Mouse (Mus musculus): ENCODE measurements around the gene Fbxo22. TPM values are rescaled to one million over a fixed set of nuclear protein-coding genes. Genes with fewer than 3 reads are reported as not detected.
A peak's percentile ranks its signal among the peaks of the same experiment; 100 is the strongest.
"Not testable (repeated sequence)": the region's sequence is repeated elsewhere in the genome, so short reads cannot be mapped to it uniquely, and the experiment has no call there.

Gene Fbxo22
- polyA plus RNA-seq, 1 experiment = 11.4 TPM

GRCm38 (mm10) chr9:55233076-55233475 lies 24.4 kb downstream of the Fbxo22 start:
- 38% methylated on average over 11 of the region's 11 CpGs for WGBS
- DNase-seq (ENCODE audit: low read depth, low spot score) = not testable (repeated sequence)

- 48% methylated on average over 13 of the region's 13 CpGs for WGBS
- no peak for DNase-seq (ENCODE audit: low read depth, low spot score)
These were observed 27.8 kb downstream of the Fbxo22 start for GRCm38 (mm10) chr9:55236235-55237165.

- WGBS = 83% methylated on average over 5 of the region's 5 CpGs
- no peak for DNase-seq (ENCODE audit: low read depth, low spot score)
These were observed 32.1 kb downstream of the Fbxo22 start for GRCm38 (mm10) chr9:55240852-55241251.

- no peak for DNase-seq (ENCODE audit: low read depth, low spot score)
- 43% methylated on average over 24 of the region's 24 CpGs for whole genome bisulfite sequencing
These were observed 33.3 kb downstream of the Fbxo22 start for GRCm38 (mm10) chr9:55241863-55242685.

GRCm38 (mm10) chr9:55243280-55243679 lies 34.6 kb downstream of the Fbxo22 start:
- WGBS = 76% methylated on average over 3 of the region's 3 CpGs
- no peak for DNase-seq (ENCODE audit: low read depth, low spot score)

- DNase-seq (ENCODE audit: low read depth, low spot score) = no peak
- WGBS = 56% methylated on average over 3 of the region's 3 CpGs
These were observed 35.4 kb downstream of the Fbxo22 start for GRCm38 (mm10) chr9:55244079-55244478.

GRCm38 (mm10) chr9:55245057-55245750 lies 36.5 kb downstream of the Fbxo22 start:
- WGBS = 76% methylated on average over 1 of the region's 1 CpGs
- not testable (repeated sequence) for DNase-seq (ENCODE audit: low read depth, low spot score)

GRCm38 (mm10) chr9:55246440-55246839 lies 37.7 kb downstream of the Fbxo22 start:
- WGBS = 70% methylated on average over 8 of the region's 8 CpGs
- DNase-seq (ENCODE audit: low read depth, low spot score) = no peak

GRCm38 (mm10) chr9:55246918-55247317 lies 38.2 kb downstream of the Fbxo22 start:
- 94% methylated on average over 4 of the region's 4 CpGs for WGBS
- DNase-seq (ENCODE audit: low read depth, low spot score) = no peak

GRCm38 (mm10) chr9:55248465-55248864 lies 39.7 kb downstream of the Fbxo22 start:
- no peak for DNase-seq (ENCODE audit: low read depth, low spot score)
- WGBS = 86% methylated on average over 4 of the region's 4 CpGs

GRCm38 (mm10) chr9:55250595-55251247 lies 42.0 kb downstream of the Fbxo22 start:
- DNase-seq (ENCODE audit: low read depth, low spot score) = peak; percentile 54
- 27% methylated on average over 6 of the region's 6 CpGs for WGBS

- WGBS = 68% methylated on average over 2 of the region's 2 CpGs
- DNase-seq (ENCODE audit: low read depth, low spot score) = not testable (repeated sequence)
These were observed 43.4 kb downstream of the Fbxo22 start for GRCm38 (mm10) chr9:55252097-55252496.

- WGBS = 41% methylated on average over 1 of the region's 1 CpGs
- DNase-seq (ENCODE audit: low read depth, low spot score) = no peak
These were observed 45.1 kb downstream of the Fbxo22 start for GRCm38 (mm10) chr9:55253849-55254248.

- DNase-seq (ENCODE audit: low read depth, low spot score) = no peak
- WGBS = 89% methylated on average over 5 of the region's 5 CpGs
These were observed 46.3 kb downstream of the Fbxo22 start for GRCm38 (mm10) chr9:55255056-55255455.

GRCm38 (mm10) chr9:55255604-55256003 lies 46.9 kb downstream of the Fbxo22 start:
- DNase-seq (ENCODE audit: low read depth, low spot score) = no peak
- 59% methylated on average over 4 of the region's 4 CpGs for WGBS

GRCm38 (mm10) chr9:55257105-55257504 lies 48.4 kb downstream of the Fbxo22 start:
- 89% methylated on average over 2 of the region's 2 CpGs for WGBS
- no peak for DNase-seq (ENCODE audit: low read depth, low spot score)

- 81% methylated on average over 6 of the region's 6 CpGs for WGBS
- DNase-seq (ENCODE audit: low read depth, low spot score) = no peak
These were observed 51.0 kb downstream of the Fbxo22 start for GRCm38 (mm10) chr9:55259741-55260140.

GRCm38 (mm10) chr9:55264356-55265302 lies 55.9 kb downstream of the Fbxo22 start:
- no peak for DNase-seq (ENCODE audit: low read depth, low spot score)
- 28% methylated on average over 8 of the region's 8 CpGs for WGBS
